9 mouse cellular contexts compared by ENCODE assay signal in genomic region chr7:134709226-134709853, GRCm38 (mm10). TPM values are rescaled to one million over a fixed set of nuclear protein-coding genes. Genes with fewer than 3 reads are reported as not detected.
DNase-seq lines count a peak whose midpoint lies in the region; ATAC-seq lines count a peak whose summit lies in the region.
"Had no signal": no experiment of that assay in that cellular context is flagged by ENCODE, and none has a peak within 500 bp of the region (broad histone marks: within the 10 kb centered on the region; RNA-seq: fewer than 3 reads in every experiment).

No protein-coding gene starts in this region.

- 0 out of 2 replicates have a peak, but pooled peaks cover 4% of the 10 kb centered on the region for H3K4me1 ChIP-seq in intestine, embryonic 15.5 days (replicated peaks)
- H3K4me1 ChIP-seq in midbrain, embryonic 14.5 days (ENCODE audit: control insufficient read depth, insufficient read depth, low read length): no peaks in the 10 kb centered on the region

- no peak for ATAC-seq in cerebellum, adult (ENCODE audit: insufficient number of reproducible peaks, low FRiP score, low TSS enrichment)
- ATAC-seq in intestine, embryonic 15.5 days: peak; percentile 77
- peak; percentile 74 for ATAC-seq in midbrain, embryonic 14.5 days (ENCODE audit: low FRiP score, low TSS enrichment)
- no peak for ATAC-seq in erythroblast, adult 5-6 weeks (replicated peaks; ENCODE audit: low FRiP score, poor library complexity, severe bottlenecking)

- no peaks in the 10 kb centered on the region for H3K27me3 ChIP-seq in intestine, embryonic 15.5 days (replicated peaks)
- H3K27me3 ChIP-seq in midbrain, embryonic 14.5 days (ENCODE audit: control insufficient read depth, insufficient read depth, low read length): no peaks in the 10 kb centered on the region

- H3K27ac ChIP-seq in intestine, embryonic 15.5 days: no peak overlapping the region
- H3K27ac ChIP-seq in midbrain, embryonic 14.5 days (replicated peaks; ENCODE audit: low read depth, low read length): no peak overlapping the region
- H3K27ac ChIP-seq: kidney, postnatal 0 days had no signal

- no peaks in the 10 kb centered on the region for H3K9me3 ChIP-seq in intestine, embryonic 15.5 days
- no peaks in the 10 kb centered on the region for H3K9me3 ChIP-seq in midbrain, embryonic 14.5 days (ENCODE audit: control insufficient read depth, low read length)

- 50% methylated on average over 5 of the region's 5 CpGs for WGBS in intestine, embryonic 15.5 days
- WGBS in midbrain, embryonic 14.5 days: 13% methylated on average over 5 of the region's 5 CpGs

- no peak overlapping the region for H3K4me3 ChIP-seq in intestine, embryonic 15.5 days (replicated peaks)
- H3K4me3 ChIP-seq in midbrain, embryonic 14.5 days (replicated peaks; ENCODE audit: low read depth, low read length): no peak overlapping the region

- H3K36me3 ChIP-seq in intestine, embryonic 15.5 days: no peaks in the 10 kb centered on the region
- H3K36me3 ChIP-seq in midbrain, embryonic 14.5 days (ENCODE audit: control insufficient read depth, insufficient read depth, low read length): no peaks in the 10 kb centered on the region

- no peak overlapping the region for H3K9ac ChIP-seq in intestine, embryonic 15.5 days
- no peak overlapping the region for H3K9ac ChIP-seq in midbrain, embryonic 14.5 days (replicated peaks; ENCODE audit: low read length)

- peak; percentile 12 for DNase-seq in cerebellum, adult 11 months
- DNase-seq in cerebellum, postnatal 10 days: peak; percentile 76 to 84
- DNase-seq in midbrain, embryonic 14.5 days: peak; percentile 62
- no peak for DNase-seq in B cell, adult 2 months
- no peak for DNase-seq in adrenal gland, adult (ENCODE audit: inconsistent age in 2 of 2, low spot score in 1 of 2)

- H3K4me2 ChIP-seq in intestine, embryonic 15.5 days (replicated peaks): no peak overlapping the region
- H3K4me2 ChIP-seq in midbrain, embryonic 14.5 days (ENCODE audit: low read length): no peak overlapping the region

RNA-seq across cellular contexts. Expression of gene Dock1, which starts 38.9 kb away (rescaled TPM):
- 26.4 and 29.5 TPM in 2 replicates for polyA plus RNA-seq in intestine, embryonic 15.5 days (2015; fragmentation: Nextera tagmentation; extraction: Ambion mirVana)
- 4.3 and 8.4 TPM in 2 replicates for polyA plus RNA-seq in midbrain, embryonic 14.5 days (2014; fragmentation: Nextera tagmentation; extraction: Ambion mirVana)
- 3.8 and 5.4 TPM in 2 replicates for total RNA-seq in erythroblast, adult 5-6 weeks (2015; ENCODE audit: low replicate concordance)
- 2.4 and 3.1 TPM in 2 replicates for total RNA-seq in erythroblast, adult 5-6 weeks (2017; ENCODE audit: low replicate concordance)

Comparison
In these comparisons a context has a peak if more than half of its experiments do, and no peak if none do; other contexts are left out.
1. DNase-seq: peak in cerebellum, adult 11 months (single experiment), cerebellum, postnatal 10 days (2 of 2) and midbrain, embryonic 14.5 days (single experiment); none in B cell, adult 2 months (0 of 2) and adrenal gland, adult (0 of 2).
2. ATAC-seq: peak in intestine, embryonic 15.5 days (single experiment) and midbrain, embryonic 14.5 days (single experiment); none in cerebellum, adult (single experiment) and erythroblast, adult 5-6 weeks (single experiment).